Mouse (Mus musculus) MEL (cell line): ENCODE results near the gene Ndufaf8. TPM values are rescaled to one million over a fixed set of nuclear protein-coding genes. Genes with fewer than 3 reads are reported as not detected.

Source experiments
- DNase-seq: peaks from one replicate; pipeline ENCODE4 v3.0.0; 2011; ENCODE audit warnings: low read depth, low spot score
- H3K27ac ChIP-seq: 2 replicates; pipeline ENCODE4 v1.5.1; 2012; ENCODE audit warnings: low read depth, mild to moderate bottlenecking, control low read depth, low read length, moderate library complexity; ENCODE audit not compliant: control insufficient read depth
- H3K27me3 ChIP-seq, 2 experiments: fragments of 150-350 bp in 1 of 2; sonication (generic) in 1 of 2; 2 replicates each; pipeline ENCODE4 v1.6.1; 2012; ENCODE audit warnings: low read length in 2 of 2, mild to moderate bottlenecking in 2 of 2, improper control_type of control experiment in 1 of 2, moderate library complexity in 1 of 2; ENCODE audit not compliant: insufficient read depth in 2 of 2, control insufficient read depth in 1 of 2
- H3K36me3 ChIP-seq, 2 experiments: 2 replicates each; pipeline ENCODE4 v1.6.1; 2012 to 2014; ENCODE audit warnings: low read length in 2 of 2, improper control_type of control experiment in 1 of 2, inconsistent platforms in 1 of 2, mild to moderate bottlenecking in 1 of 2; ENCODE audit not compliant: insufficient read depth in 2 of 2, control insufficient read depth in 1 of 2
- H3K4me1 ChIP-seq, 2 experiments: fragments of 150-350 bp in 1 of 2; sonication (generic) in 1 of 2; 2 replicates each; pipeline ENCODE4 v1.6.1; 2012; ENCODE audit warnings: low read length in 2 of 2, improper control_type of control experiment in 1 of 2, mild to moderate bottlenecking in 1 of 2; ENCODE audit not compliant: insufficient read depth in 2 of 2, control insufficient read depth in 1 of 2
- H3K4me3 ChIP-seq, 2 experiments: fragments of 150-350 bp in 1 of 2; sonication (generic) in 1 of 2; 2 replicates each; pipeline ENCODE4 v1.5.1; 2012; ENCODE audit warnings: low read depth in 2 of 2, low read length in 2 of 2, mild to moderate bottlenecking in 2 of 2, moderate library complexity in 2 of 2, control low read depth in 1 of 2, improper control_type of control experiment in 1 of 2; ENCODE audit not compliant: control insufficient read depth in 1 of 2, insufficient read depth in 1 of 2
- H3K79me2 ChIP-seq: 2 replicates; pipeline ENCODE4 v1.6.1; 2012; ENCODE audit warnings: mild to moderate bottlenecking, low read length, moderate library complexity; ENCODE audit not compliant: control insufficient read depth, poor library complexity, insufficient read depth
- H3K9ac ChIP-seq: 2 replicates; pipeline ENCODE4 v1.6.1; 2012; ENCODE audit warnings: low read depth, mild to moderate bottlenecking, control low read depth, low read length, moderate library complexity; ENCODE audit not compliant: control insufficient read depth, poor library complexity, severe bottlenecking
- H3K9me3 ChIP-seq: fragments of 150-350 bp; sonication (generic); replicated peaks from 2 replicates; pipeline ENCODE4 v1.6.1; 2012; ENCODE audit warnings: mild to moderate bottlenecking, low read length, improper control_type of control experiment, moderate library complexity; ENCODE audit not compliant: insufficient read depth
- CHD2 ChIP-seq: IDR thresholded peaks from 2 replicates; pipeline ENCODE4 v1.6.1; 2011; ENCODE audit warnings: low read length, improper control_type of control experiment
- E2F4 ChIP-seq: IDR thresholded peaks from 2 replicates; pipeline ENCODE4 v1.6.1; 2011; ENCODE audit warnings: low read depth, low read length, improper control_type of control experiment, borderline replicate concordance
- ELF1 ChIP-seq: IDR thresholded peaks from 2 replicates; pipeline ENCODE4 v1.6.1; 2014; ENCODE audit warnings: low read depth, mild to moderate bottlenecking, inconsistent platforms, low read length, improper control_type of control experiment, moderate library complexity
- ETS1 ChIP-seq: IDR thresholded peaks from 2 replicates; pipeline ENCODE4 v1.6.1; 2012; ENCODE audit warnings: low read depth, mild to moderate bottlenecking, inconsistent platforms, low read length, improper control_type of control experiment, moderate library complexity
- MAX ChIP-seq: IDR thresholded peaks from 2 replicates; pipeline ENCODE4 v1.6.1; 2011; ENCODE audit warnings: low read length, improper control_type of control experiment
- MAZ ChIP-seq: IDR thresholded peaks from 2 replicates; pipeline ENCODE4 v1.6.1; 2012; ENCODE audit warnings: low read depth, mild to moderate bottlenecking, inconsistent platforms, low read length, improper control_type of control experiment
- MXI1 ChIP-seq: IDR thresholded peaks from 2 replicates; pipeline ENCODE4 v1.6.1; 2011; ENCODE audit warnings: mild to moderate bottlenecking, low read depth, low read length, improper control_type of control experiment
- NELFE ChIP-seq: IDR thresholded peaks from 2 replicates; pipeline ENCODE4 v1.6.1; 2011; ENCODE audit warnings: low read depth, low read length, improper control_type of control experiment
- NRF1 ChIP-seq: IDR thresholded peaks from 2 replicates; pipeline ENCODE4 v1.6.1; 2014; ENCODE audit warnings: low read depth, mild to moderate bottlenecking, inconsistent platforms, low read length, improper control_type of control experiment, moderate library complexity; ENCODE audit not compliant: poor library complexity, insufficient read depth, severe bottlenecking
- RAD21 ChIP-seq: IDR thresholded peaks from 2 replicates; pipeline ENCODE4 v1.6.1; 2011; ENCODE audit warnings: mild to moderate bottlenecking, low read depth, low read length, improper control_type of control experiment
- SIN3A ChIP-seq: IDR thresholded peaks from 2 replicates; pipeline ENCODE4 v1.6.1; 2012; ENCODE audit warnings: low read length, improper control_type of control experiment, inconsistent platforms
- SMC3 ChIP-seq: IDR thresholded peaks from 2 replicates; pipeline ENCODE4 v1.6.1; 2011; ENCODE audit warnings: low read depth, low read length, improper control_type of control experiment
- UBTF ChIP-seq: IDR thresholded peaks from 2 replicates; pipeline ENCODE4 v1.6.1; 2012; ENCODE audit warnings: low read depth, mild to moderate bottlenecking, inconsistent platforms, low read length, improper control_type of control experiment, moderate library complexity, borderline replicate concordance; ENCODE audit not compliant: insufficient read depth
- ZC3H11A ChIP-seq: IDR thresholded peaks from 2 replicates; pipeline ENCODE4 v1.6.1; 2012; ENCODE audit warnings: low read depth, mild to moderate bottlenecking, inconsistent platforms, low read length, improper control_type of control experiment
- ZNF384 ChIP-seq: IDR thresholded peaks from 2 replicates; pipeline ENCODE4 v1.6.1; 2012; ENCODE audit warnings: low read depth, mild to moderate bottlenecking, inconsistent platforms, low read length, improper control_type of control experiment
- polyA plus RNA-seq, 2 experiments: library from polyadenylated mRNA; stranded (reverse) in 1 of 2; unstranded in 1 of 2; fragments of >175 nt in 1 of 2; fragments of >200 nt in 1 of 2; gene quantifications; 2 replicates each; pipeline versions ENCODE4 v1.2.1 to v1.2.4; 2012; ENCODE audit warnings: low replicate concordance in 2 of 2, low read depth in 1 of 2; ENCODE audit not compliant: insufficient read length in 2 of 2, insufficient read depth in 1 of 2, missing spikeins in 1 of 2
- total RNA-seq: library from RNA; depleted of rRNA; stranded (reverse); fragments of 300-350 nt; gene quantifications from 2 replicates; pipeline ENCODE4 v1.2.3, GENCODE M21; 2012

Ndufaf8 gene
- total and polyA plus RNA-seq, 3 experiments, result 77.6 to 120 TPM; not detected in 1

DNA sequence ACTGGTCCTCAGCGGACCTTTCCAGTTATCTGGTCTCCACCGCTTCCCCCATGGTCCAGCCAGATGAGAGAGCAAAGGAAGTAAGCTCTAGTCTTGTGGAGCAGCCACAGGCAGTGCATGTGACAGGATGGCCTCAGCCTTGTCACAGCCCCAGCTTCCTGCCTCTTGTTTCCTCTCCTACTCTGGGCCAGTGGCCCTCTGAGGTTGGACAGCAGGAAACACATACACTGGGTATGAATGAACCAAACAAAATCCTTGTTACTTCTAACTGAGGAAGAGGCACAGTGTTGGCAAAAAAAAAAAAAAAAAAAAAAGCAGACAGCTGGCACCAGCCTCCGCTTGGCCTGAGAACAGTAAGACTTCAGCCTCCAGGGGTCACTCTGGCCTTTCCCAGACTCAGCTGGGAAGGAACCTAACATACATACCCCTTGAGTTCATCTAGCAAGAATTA is 43.9 kb downstream of the Ndufaf8 start:
- TF ChIP-seq ELF1, result no peak
- no peak for TF ChIP-seq MAZ
- no peak for TF ChIP-seq MXI1
- TF ChIP-seq UBTF, result no peak
- peak; percentile 65 for TF ChIP-seq ZNF384
- TF ChIP-seq NRF1, result no peak
- TF ChIP-seq NELFE, result no peak
- TF ChIP-seq SMC3, result no peak
- Histone ChIP-seq H3K9ac (no peak overlapping the region), H3K36me3 (peaks cover 0 to 23% of the 10 kb centered on the region in 2 experiments; a peak in 3 of 4 replicates), H3K9me3 (no peaks in the 10 kb centered on the region), H3K79me2 (peaks cover 9% of the 10 kb centered on the region), H3K4me3 (no peak overlapping the region), H3K27me3 (no peaks in the 10 kb centered on the region), H3K27ac (no peak overlapping the region), H3K4me1 (peaks cover 19 to 26% of the 10 kb centered on the region in 2 experiments)
- no peak for DNase-seq

DNA sequence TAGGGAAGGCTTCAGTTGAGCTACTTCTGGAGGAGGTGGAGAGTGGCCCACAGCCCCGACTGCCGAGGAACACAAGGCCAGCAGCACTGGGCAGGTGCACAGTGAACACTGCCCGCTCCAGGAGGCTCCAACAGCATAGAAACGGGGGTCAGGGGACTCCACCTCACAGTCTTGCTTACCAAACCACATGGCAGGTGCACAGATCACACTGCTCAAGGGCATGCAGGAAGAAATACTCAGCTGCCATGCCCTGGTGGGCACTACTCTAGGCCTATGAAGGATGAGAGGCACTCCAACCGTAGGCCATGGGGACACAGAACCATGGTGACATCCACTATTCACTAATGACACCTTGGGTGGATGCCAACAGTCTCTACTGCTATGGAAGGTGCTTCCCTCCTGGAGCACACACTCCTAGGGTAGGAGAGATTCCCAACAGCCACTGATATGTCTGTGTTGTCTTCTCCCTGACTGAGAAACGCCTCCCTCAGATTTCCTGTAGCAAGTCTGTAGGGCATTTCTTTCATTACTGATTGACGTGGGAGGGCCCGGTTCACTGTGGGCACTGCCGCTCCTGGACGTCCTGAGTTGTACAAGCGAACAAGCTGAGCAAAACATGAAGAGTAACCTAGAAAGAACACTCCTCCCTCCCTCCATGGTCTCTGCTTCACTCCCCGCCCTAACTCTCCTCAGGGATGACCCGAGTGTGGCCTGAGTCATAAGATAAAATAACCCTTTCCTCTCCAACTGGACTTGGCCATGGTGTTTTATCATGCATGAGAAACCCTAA is 45.2 kb downstream of the Ndufaf8 start:
- H3K4me1 ChIP-seq, result peaks cover 7 to 14% of the 10 kb centered on the region in 2 experiments
- no peaks in the 10 kb centered on the region for H3K27me3 ChIP-seq
- H3K36me3 ChIP-seq, result peaks cover 0 to 12% of the 10 kb centered on the region in 2 experiments; a peak in 3 of 4 replicates
- DNase-seq, result no peak
- H3K4me3 ChIP-seq, result no peak overlapping the region
- peaks cover 21% of the 10 kb centered on the region for H3K79me2 ChIP-seq
- no peaks in the 10 kb centered on the region for H3K9me3 ChIP-seq
- no peak overlapping the region for H3K27ac ChIP-seq
- H3K9ac ChIP-seq, result no peak overlapping the region
- TF ChIP-seq CHD2 (no peak), UBTF (no peak), SIN3A (no peak), MAX (no peak), RAD21 (no peak), E2F4 (no peak), ZC3H11A (no peak), NRF1 (no peak), ETS1 (no peak)
